Mouse (Mus musculus): Measurements from ENCODE around the gene Pop7. TPM values are rescaled to one million over a fixed set of nuclear protein-coding genes. Genes with fewer than 3 reads are reported as not detected.

Gene Pop7
- polyA plus RNA-seq, 1 experiment from 2014 or later, result 43.2 TPM

- ATAC-seq (no peak), DNase-seq (ENCODE audit: low read depth, low spot score) (no peak)
- TF ChIP-seq CTCF (IDR thresholded peaks at IDR 0.05), result no peak
- POLR2A ChIA-PET, result no interaction called here
- CTCF ChIA-PET, result no interaction called here
- in situ Hi-C loops (cut with MboI; ENCODE audit: low pct_unique_long_range_greater_than_20kb), result no loop called here
- peaks cover 4% of the 10 kb centered on the region for H3K27me3 ChIP-seq
Measured at GRCm38 (mm10) chr5:137476964-137477363, 25.4 kb downstream of the Pop7 start, which contains the start of gene Zan. Gene Zan, minus strand, starts transcription at chr5:137477064.

- ChIA-PET CTCF (interaction anchor here (1.2 kb wide), 1 partner anchor 28 kb away, joined by 4 read pairs; the partner anchor contains the start of gene Pop7), POLR2A (interaction anchor here (0.8 kb wide), 1 partner anchor 53 kb away, joined by 3 read pairs; no protein-coding TSS in a partner anchor)
- H3K27me3 ChIP-seq, result peaks cover 4% of the 10 kb centered on the region
- DNase-seq (ENCODE audit: low read depth, low spot score) (no peak), ATAC-seq (no peak)
- TF ChIP-seq CTCF (IDR thresholded peaks at IDR 0.05), result no peak
- in situ Hi-C loops (cut with MboI; ENCODE audit: low pct_unique_long_range_greater_than_20kb), result no loop called here
Measured at GRCm38 (mm10) chr5:137474351-137474750, 28.0 kb downstream of the Pop7 start.

GRCm38 (mm10) chr5:137472252-137472904 lies 29.9 kb downstream of the Pop7 start:
- TF ChIP-seq CTCF (IDR thresholded peaks at IDR 0.05), result no peak
- in situ Hi-C loops (cut with MboI; ENCODE audit: low pct_unique_long_range_greater_than_20kb), result no loop called here
- ATAC-seq, result no peak
- DNase-seq (ENCODE audit: low read depth, low spot score), result no peak
- ChIA-PET CTCF (interaction anchor here (0.7 kb wide), 1 partner anchor 128 kb away, joined by 3 read pairs; no protein-coding TSS in a partner anchor), POLR2A (interaction anchor here (0.6 kb wide), 1 partner anchor 31 kb away, joined by 5 read pairs; no protein-coding TSS in a partner anchor)
- H3K27me3 ChIP-seq, result peaks cover 4% of the 10 kb centered on the region

GRCm38 (mm10) chr5:137466946-137467345 lies 35.4 kb downstream of the Pop7 start:
- H3K27me3 ChIP-seq, result no peaks in the 10 kb centered on the region
- ATAC-seq, result no peak
- CTCF ChIA-PET, result interaction anchor here (1.0 to 1.8 kb wide), 3 partner anchors 11 to 50 kb away, joined by 3 to 9 read pairs (median 5); partner anchors contain the start of gene Pop7
- POLR2A ChIA-PET, result no interaction called here
- in situ Hi-C loops (cut with MboI; ENCODE audit: low pct_unique_long_range_greater_than_20kb), result no loop called here
- no peak for DNase-seq (ENCODE audit: low read depth, low spot score)
- TF ChIP-seq CTCF (IDR thresholded peaks at IDR 0.05), result no peak

- in situ Hi-C loops (cut with MboI; ENCODE audit: low pct_unique_long_range_greater_than_20kb), result no loop called here
- peak; percentile 63 for TF ChIP-seq CTCF (IDR thresholded peaks at IDR 0.05)
- no peaks in the 10 kb centered on the region for H3K27me3 ChIP-seq
- ATAC-seq, result no peak
- no peak for DNase-seq (ENCODE audit: low read depth, low spot score)
- ChIA-PET CTCF (no interaction called here), POLR2A (no interaction called here)
Measured at GRCm38 (mm10) chr5:137465049-137465448, 37.3 kb downstream of the Pop7 start.

GRCm38 (mm10) chr5:137455866-137456591 lies 46.3 kb downstream of the Pop7 start:
- H3K27me3 ChIP-seq, result no peaks in the 10 kb centered on the region
- DNase-seq (ENCODE audit: low read depth, low spot score) (peak; percentile 24), ATAC-seq (no peak)
- ChIA-PET CTCF (interaction anchor here (0.8 to 2.4 kb wide), 7 partner anchors 11 to 62 kb away, joined by 3 to 9 read pairs (median 3); partner anchors contain the start of gene Pop7), POLR2A (interaction anchor here (0.8 kb wide), 1 partner anchor 40 kb away, joined by 3 read pairs; no protein-coding TSS in a partner anchor)
- in situ Hi-C loops (cut with MboI; ENCODE audit: low pct_unique_long_range_greater_than_20kb), result loop anchor here (5.0 kb wide), 1 partner anchor 124 kb away; the partner anchor contains the start of gene Slc12a9
- TF ChIP-seq CTCF (IDR thresholded peaks at IDR 0.05), result peak; percentile 68

- in situ Hi-C loops (cut with MboI; ENCODE audit: low pct_unique_long_range_greater_than_20kb), result loop anchor here (5.0 kb wide), 1 partner anchor 123 kb away; the partner anchor contains the start of gene Slc12a9
- no peak for TF ChIP-seq CTCF (IDR thresholded peaks at IDR 0.05)
- ChIA-PET POLR2A (interaction anchor here (0.8 kb wide), 1 partner anchor 39 kb away, joined by 3 read pairs; no protein-coding TSS in a partner anchor), CTCF (interaction anchor here (0.8 to 2.4 kb wide), 7 partner anchors 11 to 61 kb away, joined by 3 to 9 read pairs (median 3); partner anchors contain the start of gene Pop7)
- no peaks in the 10 kb centered on the region for H3K27me3 ChIP-seq
- DNase-seq (ENCODE audit: low read depth, low spot score), result no peak
- no peak for ATAC-seq
Measured at GRCm38 (mm10) chr5:137455206-137455605, 47.1 kb downstream of the Pop7 start.

Other genes starting within 250 kb of the Pop7 start
- gene Ache, start 215.0 kb downstream of the Pop7 start, polyA plus RNA-seq (2021), result 1.8 TPM
- 13.0 TPM for gene Ufsp1, start 207.9 kb downstream of the Pop7 start, polyA plus RNA-seq (2021)
- gene Srrt, start 194.8 kb downstream of the Pop7 start, polyA plus RNA-seq (2021), result 268 TPM
- 155 TPM for gene Trip6, start 188.1 kb downstream of the Pop7 start, polyA plus RNA-seq (2021)
- gene Slc12a9, start 168.9 kb downstream of the Pop7 start, polyA plus RNA-seq (2021), result 27.5 TPM
- 109 TPM for gene Ephb4, start 152.4 kb downstream of the Pop7 start, polyA plus RNA-seq (2021)
- 7.9 TPM for gene Zan, start 25.5 kb downstream of the Pop7 start, polyA plus RNA-seq (2021)
- 55.9 TPM for gene Gigyf1, start 16.0 kb upstream of the Pop7 start, polyA plus RNA-seq (2021)
- not detected for gene Epo, start 30.7 kb upstream of the Pop7 start, polyA plus RNA-seq (2021)
- 963 TPM for gene Gnb2, start 31.0 kb upstream of the Pop7 start, polyA plus RNA-seq (2021)
- gene Actl6b, start 51.0 kb upstream of the Pop7 start, polyA plus RNA-seq (2021), result not detected
- gene Tfr2, start 67.3 kb upstream of the Pop7 start, polyA plus RNA-seq (2021), result not detected
- gene Mospd3, start 98.5 kb upstream of the Pop7 start, polyA plus RNA-seq (2021), result 65.4 TPM
- gene Pcolce, start 111.3 kb upstream of the Pop7 start, polyA plus RNA-seq (2021), result 990 TPM
- 2.5 TPM for gene Fbxo24, start 126.5 kb upstream of the Pop7 start, polyA plus RNA-seq (2021)
- 31.0 TPM for gene Lrch4, start 126.6 kb upstream of the Pop7 start, polyA plus RNA-seq (2021)
- gene Gm20605, start 126.7 kb upstream of the Pop7 start, polyA plus RNA-seq (2021), result 17.5 TPM
- gene Sap25, start 138.8 kb upstream of the Pop7 start, polyA plus RNA-seq (2021), result 5.2 TPM
- 0.09 TPM for gene Irs3, start 143.2 kb upstream of the Pop7 start, polyA plus RNA-seq (2021)
- 33.1 TPM for gene Agfg2, start 182.2 kb upstream of the Pop7 start, polyA plus RNA-seq (2021)
- 13.4 TPM for gene Nyap1, start 239.1 kb upstream of the Pop7 start, polyA plus RNA-seq (2021)
- gene Tsc22d4, start 243.2 kb upstream of the Pop7 start, polyA plus RNA-seq (2021), result 154 TPM